Mouse (Mus musculus) limb, embryonic 11.5 days (tissue): Measurements from ENCODE around the gene Dock4. TPM values are rescaled to one million over a fixed set of nuclear protein-coding genes. Genes with fewer than 3 reads are reported as not detected.

Experiments used
- ATAC-seq: fragments of 200-750 bp; cut with Nextera tagmentation; 2 replicates; pipeline ENCODE4 v1.8.0; 2017; ENCODE audit warnings: low read depth; ENCODE audit not compliant: insufficient number of reproducible peaks, low FRiP score, low TSS enrichment
- DNase-seq: peaks from one replicate; pipeline ENCODE4 v3.0.0-alpha.2; 2015; ENCODE audit warnings: low spot score
- H3K27ac ChIP-seq: fragments of 300-500 bp; sonication (generic); replicated peaks from 2 replicates; pipeline ENCODE4 v1.5.1; 2014; ENCODE audit warnings: low read depth, mild to moderate bottlenecking, low read length
- H3K27me3 ChIP-seq: fragments of 300-500 bp; sonication (generic); 2 replicates; pipeline ENCODE4 v1.6.1; 2014; ENCODE audit warnings: mild to moderate bottlenecking, low read length, mixed read lengths; ENCODE audit not compliant: control insufficient read depth, insufficient read depth
- H3K36me3 ChIP-seq: fragments of 300-500 bp; sonication (generic); 2 replicates; pipeline ENCODE4 v1.6.1; 2014; ENCODE audit warnings: mild to moderate bottlenecking, low read length, moderate library complexity, mixed read lengths; ENCODE audit not compliant: control insufficient read depth, insufficient read depth
- H3K4me1 ChIP-seq: fragments of 300-500 bp; sonication (generic); 2 replicates; pipeline ENCODE4 v1.6.1; 2014; ENCODE audit warnings: low read length, mixed read lengths; ENCODE audit not compliant: control insufficient read depth, insufficient read depth
- H3K4me2 ChIP-seq: fragments of 300-500 bp; sonication (generic); 2 replicates; pipeline ENCODE4 v1.6.1; 2014; ENCODE audit warnings: low read depth, mild to moderate bottlenecking, moderate library complexity; ENCODE audit not compliant: severe bottlenecking
- H3K4me3 ChIP-seq: fragments of 300-500 bp; sonication (generic); 2 replicates; pipeline ENCODE4 v1.5.1; 2014; ENCODE audit warnings: low read depth, low read length
- H3K9ac ChIP-seq: fragments of 300-500 bp; sonication (generic); 2 replicates; pipeline ENCODE4 v1.6.1; 2014; ENCODE audit warnings: mild to moderate bottlenecking, low read length
- H3K9me3 ChIP-seq: fragments of 300-500 bp; sonication (generic); 2 replicates; pipeline ENCODE4 v1.6.1; 2016; ENCODE audit warnings: low read length; ENCODE audit not compliant: control insufficient read depth
- WGBS: fragments of 180-500 bp; shearing (Covaris S2); extraction: QIAGEN DNeasy Blood & Tissue Kit; methylation state at CpG from one replicate; pipeline ENCODE4 v1.1.7; 2014; 5-methylcytosine and 5-hydroxymethylcytosine counted together
- polyA plus RNA-seq: library from polyadenylated mRNA; unstranded; fragments of >200 nt; fragmentation: Nextera tagmentation; extraction: Ambion mirVana; gene quantifications from 2 replicates; pipeline ENCODE4 v1.2.1, GENCODE M21; 2014

Dock4 gene
- polyA plus RNA-seq, 1 experiment from 2014 or later, result 13.5 TPM

DNA sequence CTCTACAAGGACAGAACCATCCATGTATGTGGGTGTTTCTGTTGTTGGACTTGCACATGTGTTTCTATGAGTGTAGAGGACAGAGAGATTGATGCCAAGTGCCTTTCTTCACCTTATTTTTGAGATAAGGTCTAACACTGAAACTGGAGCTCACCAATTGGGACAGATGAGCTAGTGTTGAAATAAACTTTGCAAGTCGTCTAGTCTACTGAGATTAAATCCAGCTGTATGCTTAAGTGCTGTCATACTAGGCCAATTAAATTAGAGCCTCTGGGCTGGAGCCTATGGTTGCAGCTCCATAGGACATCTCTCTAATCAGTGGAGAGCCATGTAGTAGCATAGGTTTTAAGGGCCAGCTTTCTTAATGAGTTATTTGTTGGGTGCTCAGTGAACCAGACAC is 124.5 kb downstream of the Dock4 start:
- no peaks in the 10 kb centered on the region for H3K27me3 ChIP-seq
- H3K9ac ChIP-seq, result no peak overlapping the region
- H3K9me3 ChIP-seq, result no peaks in the 10 kb centered on the region
- no peaks in the 10 kb centered on the region for H3K36me3 ChIP-seq
- no peak for ATAC-seq
- no peak for DNase-seq
- H3K4me3 ChIP-seq, result no peak overlapping the region
- no peak overlapping the region for H3K4me2 ChIP-seq
- 14% methylated on average over 1 of the region's 1 CpGs for WGBS
- H3K27ac ChIP-seq, result no peak overlapping the region
- peaks cover 16% of the 10 kb centered on the region for H3K4me1 ChIP-seq

DNA sequence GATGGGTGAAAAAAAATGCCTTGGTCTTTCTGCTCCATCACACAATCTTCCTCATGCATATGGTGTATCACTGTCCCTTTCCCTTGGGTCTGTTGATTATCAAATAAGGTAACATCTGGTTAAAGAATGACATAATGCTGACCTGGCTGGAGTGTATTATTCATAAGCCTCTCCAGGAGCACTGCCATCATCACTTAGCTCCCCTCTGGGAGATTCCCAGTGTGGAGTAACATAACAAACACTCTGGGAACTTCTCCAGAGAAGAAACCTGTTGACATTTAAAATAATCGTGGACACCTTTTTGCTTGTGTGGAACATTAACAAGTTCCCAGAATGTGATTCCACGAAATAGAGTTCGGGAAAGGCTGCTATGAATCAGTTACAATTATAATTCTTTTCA is 128.3 kb downstream of the Dock4 start:
- H3K9ac ChIP-seq, result no peak overlapping the region

DNA sequence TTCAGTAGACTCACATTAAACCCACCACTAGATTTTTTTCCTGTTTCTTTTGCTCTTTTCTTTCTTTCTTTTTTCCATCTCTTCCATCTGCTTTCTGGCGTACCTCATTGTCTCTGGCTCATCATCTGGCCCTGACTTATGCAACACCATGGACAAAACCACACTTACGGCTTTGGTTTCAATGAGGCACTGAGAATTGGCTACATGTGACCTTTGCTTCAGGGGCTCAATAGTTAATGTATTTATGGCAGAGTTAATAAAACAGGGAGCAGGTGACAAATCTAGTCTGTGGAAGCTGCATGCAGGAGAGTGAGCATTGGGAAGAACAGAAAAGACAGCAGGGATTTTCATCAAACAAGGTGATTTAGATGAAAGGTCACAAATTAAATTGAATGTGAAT is 131.0 kb downstream of the Dock4 start:
- Histone ChIP-seq H3K27me3 (no peaks in the 10 kb centered on the region), H3K27ac (no peak overlapping the region), H3K4me2 (no peak overlapping the region), H3K4me1 (peaks cover 4% of the 10 kb centered on the region; the same call in 1 of the 2 replicates), H3K9ac (no peak overlapping the region), H3K4me3 (no peak overlapping the region), H3K36me3 (no peaks in the 10 kb centered on the region), H3K9me3 (no peaks in the 10 kb centered on the region)
- ATAC-seq (no peak), DNase-seq (no peak)
- 67% methylated on average over 2 of the region's 2 CpGs for WGBS

More for the DNA sequence above, 128.3 kb downstream of the Dock4 start:
- peaks cover 5% of the 10 kb centered on the region; the same call in 1 of the 2 replicates for H3K4me1 ChIP-seq
- H3K4me2 ChIP-seq, result no peak overlapping the region
- no peak overlapping the region for H3K27ac ChIP-seq
- WGBS, result 84% methylated on average over 3 of the region's 3 CpGs
- H3K9me3 ChIP-seq, result no peaks in the 10 kb centered on the region
- no peak overlapping the region for H3K4me3 ChIP-seq
- DNase-seq (no peak), ATAC-seq (no peak)
- no peaks in the 10 kb centered on the region for H3K27me3 ChIP-seq
- no peaks in the 10 kb centered on the region for H3K36me3 ChIP-seq

DNA sequence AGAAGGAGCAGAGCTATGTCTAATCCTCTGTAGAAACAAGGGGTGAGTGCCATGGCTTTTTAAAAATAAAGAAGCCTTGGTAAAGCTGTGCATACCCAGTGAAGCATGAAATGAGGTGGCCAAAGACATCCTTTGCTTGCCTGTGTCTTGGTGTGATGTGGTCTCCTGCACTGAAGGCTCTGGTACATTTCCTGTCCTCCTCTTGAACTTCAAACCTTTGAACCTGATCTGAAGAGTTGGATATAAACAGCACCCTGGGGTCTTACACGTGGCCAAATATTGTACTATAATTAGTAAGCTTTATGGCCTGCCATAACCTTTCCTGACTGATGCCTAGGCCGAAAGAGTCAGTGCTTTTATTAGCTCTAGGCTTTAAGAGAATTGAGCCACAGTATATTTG is 134.6 kb downstream of the Dock4 start:
- Histone ChIP-seq H3K9ac (no peak overlapping the region), H3K4me1 (peaks cover 6% of the 10 kb centered on the region; the same call in 1 of the 2 replicates), H3K9me3 (no peaks in the 10 kb centered on the region), H3K27ac (no peak overlapping the region), H3K4me3 (no peak overlapping the region), H3K4me2 (no peak overlapping the region), H3K27me3 (no peaks in the 10 kb centered on the region), H3K36me3 (no peaks in the 10 kb centered on the region)
- 7% methylated on average over 2 of the region's 2 CpGs for WGBS
- ATAC-seq (no peak), DNase-seq (no peak)

DNA sequence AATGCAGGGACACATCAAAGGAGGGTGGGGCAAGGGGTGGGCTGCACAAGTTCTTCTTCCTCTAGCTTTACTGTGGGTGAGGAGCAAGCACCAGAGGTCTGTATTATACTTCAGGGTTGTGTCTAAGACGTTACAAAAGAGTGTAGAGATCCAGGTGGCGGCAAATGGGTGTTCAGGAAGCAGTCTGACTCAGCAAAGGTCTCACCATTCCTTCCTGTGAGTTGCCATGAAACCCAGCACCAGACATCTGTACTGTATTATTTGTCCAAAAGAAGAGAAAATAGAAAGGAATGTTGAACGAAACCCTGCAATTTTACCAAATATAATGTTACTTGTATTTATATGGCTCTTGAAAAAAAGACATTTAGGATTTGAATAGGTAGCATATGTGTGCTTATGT is 135.3 kb downstream of the Dock4 start:
- Histone ChIP-seq H3K27me3 (no peaks in the 10 kb centered on the region), H3K9me3 (no peaks in the 10 kb centered on the region), H3K9ac (no peak overlapping the region), H3K4me1 (peaks cover 6% of the 10 kb centered on the region; the same call in 1 of the 2 replicates), H3K27ac (no peak overlapping the region), H3K36me3 (no peaks in the 10 kb centered on the region), H3K4me2 (no peak overlapping the region), H3K4me3 (no peak overlapping the region)
- no peak for DNase-seq
- ATAC-seq, result no peak
- WGBS, result 33% methylated on average over 3 of the region's 3 CpGs

DNA sequence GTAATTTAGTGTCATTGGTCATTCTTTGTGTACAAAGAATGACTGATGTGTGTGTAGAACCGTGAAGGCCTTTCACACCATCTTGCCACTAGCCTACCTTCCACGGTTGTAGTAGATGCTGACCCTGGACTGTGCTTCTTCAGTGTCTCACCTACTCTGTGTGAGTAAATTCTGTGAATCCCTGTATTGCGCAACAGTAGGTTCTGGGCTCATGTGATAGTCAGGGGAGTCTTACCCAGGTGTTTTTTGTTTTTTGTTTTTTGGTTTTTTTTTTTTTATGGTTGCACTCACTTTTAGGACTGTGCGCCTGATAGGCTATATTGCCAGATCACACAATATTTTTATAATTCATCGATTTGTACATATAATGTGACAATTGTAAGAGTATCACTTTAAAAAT is 136.3 kb downstream of the Dock4 start:
- DNase-seq (no peak), ATAC-seq (no peak)
- H3K27ac ChIP-seq, result no peak overlapping the region

DNA sequence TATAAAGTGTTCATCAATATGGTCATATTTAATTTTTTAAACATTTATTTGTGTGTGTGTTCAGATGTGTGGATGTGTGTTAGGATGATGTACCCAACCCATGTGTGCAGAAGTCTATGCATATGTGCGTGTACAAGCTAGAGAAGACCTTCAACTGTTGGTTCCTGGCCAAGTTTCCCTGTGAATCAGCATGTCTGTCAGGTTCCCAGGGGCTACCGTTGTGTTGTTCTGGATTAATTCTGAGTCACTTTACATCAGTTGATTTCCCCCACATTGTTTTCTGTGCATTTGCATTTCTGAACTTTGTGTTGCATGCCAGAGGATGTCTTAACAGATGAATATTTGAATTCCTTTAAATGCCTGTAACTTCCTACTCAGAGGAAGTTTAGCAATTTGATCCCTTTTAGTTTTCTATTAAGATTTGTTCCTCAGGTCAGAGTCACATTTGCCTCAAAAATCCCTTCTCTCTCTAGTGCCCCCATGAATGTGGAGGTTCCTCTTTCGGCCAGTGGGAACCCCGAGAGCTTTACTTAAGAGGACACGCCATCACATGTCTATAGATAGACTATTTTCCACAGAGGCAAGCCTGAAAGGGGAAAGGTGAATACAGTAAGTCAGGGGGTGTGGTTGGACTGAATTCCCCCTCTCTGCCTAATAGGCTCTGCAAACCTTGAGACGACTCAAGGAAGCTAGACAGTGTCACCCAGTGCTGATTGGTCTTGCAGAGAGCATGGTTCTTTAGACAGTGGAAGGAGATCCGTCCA is 139.0 kb downstream of the Dock4 start:
- WGBS, result 85% methylated on average over 7 of the region's 7 CpGs

More for the DNA sequence above, 136.3 kb downstream of the Dock4 start:
- Histone ChIP-seq H3K27me3 (no peaks in the 10 kb centered on the region), H3K36me3 (no peaks in the 10 kb centered on the region), H3K4me2 (no peak overlapping the region), H3K4me1 (peaks cover 6% of the 10 kb centered on the region; the same call in 1 of the 2 replicates), H3K9ac (no peak overlapping the region), H3K9me3 (no peaks in the 10 kb centered on the region), H3K4me3 (no peak overlapping the region)
- 87% methylated on average over 5 of the region's 5 CpGs for WGBS

DNA sequence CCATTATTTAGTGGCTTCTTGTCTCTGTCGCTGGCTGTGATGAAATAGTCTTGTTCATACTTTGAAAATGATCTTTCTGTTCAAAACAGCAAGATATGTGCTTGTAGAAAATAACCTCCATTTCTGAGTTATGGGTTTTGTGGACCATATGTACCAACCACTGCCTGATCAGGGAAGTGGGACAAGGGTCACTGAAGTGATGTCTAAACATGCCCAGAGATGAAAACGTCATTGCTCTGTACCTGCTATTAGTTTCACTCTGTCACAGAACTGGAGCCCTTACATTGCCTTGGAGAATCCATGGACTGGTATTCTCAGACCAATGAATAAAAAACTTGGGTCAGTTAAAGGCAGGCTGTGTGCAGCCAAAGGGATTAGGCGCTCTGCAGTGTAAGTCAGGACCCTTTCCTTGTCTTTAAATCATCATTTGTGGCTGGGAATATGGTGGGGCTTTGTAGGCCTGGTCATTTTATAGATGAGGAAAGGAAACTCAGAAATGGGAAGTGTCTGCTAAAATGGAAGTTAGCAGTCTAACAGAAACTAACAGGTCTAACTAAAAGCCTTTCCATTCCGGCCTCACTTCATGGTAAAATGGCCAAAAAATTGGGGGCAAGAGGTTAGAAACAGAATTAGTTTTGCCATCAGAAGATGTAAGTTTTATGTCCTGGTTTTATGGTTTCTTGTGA is 139.8 kb downstream of the Dock4 start:
- H3K27me3 ChIP-seq, result no peaks in the 10 kb centered on the region
- H3K9me3 ChIP-seq, result no peaks in the 10 kb centered on the region
- no peak for DNase-seq
- no peak overlapping the region for H3K4me3 ChIP-seq
- 83% methylated on average over 4 of the region's 4 CpGs for WGBS
- H3K4me2 ChIP-seq, result no peak overlapping the region
- H3K4me1 ChIP-seq, result peaks cover 6% of the 10 kb centered on the region; the same call in 1 of the 2 replicates
- ATAC-seq, result no peak
- no peaks in the 10 kb centered on the region for H3K36me3 ChIP-seq
- no peak overlapping the region for H3K9ac ChIP-seq
- no peak overlapping the region for H3K27ac ChIP-seq

More for the DNA sequence above, 139.0 kb downstream of the Dock4 start:
- Histone ChIP-seq H3K4me2 (no peak overlapping the region), H3K36me3 (no peaks in the 10 kb centered on the region), H3K27me3 (no peaks in the 10 kb centered on the region), H3K4me3 (no peak overlapping the region), H3K27ac (no peak overlapping the region), H3K9me3 (no peaks in the 10 kb centered on the region), H3K9ac (no peak overlapping the region), H3K4me1 (peaks cover 6% of the 10 kb centered on the region; the same call in 1 of the 2 replicates)
- DNase-seq (no peak), ATAC-seq (no peak)
